ENCODE assay signal across 14 mouse cellular contexts in the genomic region with DNA sequence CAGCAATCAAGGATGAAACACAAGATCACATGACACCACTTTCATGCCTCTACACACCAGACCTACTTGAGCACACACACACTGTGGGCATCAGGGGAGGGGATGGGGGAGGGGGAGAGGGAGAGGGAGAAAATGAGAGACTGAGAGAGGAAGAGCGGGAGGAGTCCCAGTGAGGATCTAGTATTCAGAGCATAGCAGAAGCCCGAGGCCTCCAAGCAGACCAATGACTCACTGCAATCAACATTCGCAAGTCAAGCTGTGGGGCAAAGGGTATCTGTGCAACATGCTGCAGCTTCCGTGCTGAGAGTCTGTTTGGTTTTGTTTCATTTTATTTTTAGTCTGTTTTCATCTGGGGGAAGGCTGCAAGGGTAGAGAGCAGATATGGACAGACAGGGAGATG. TPM values are rescaled to one million over a fixed set of nuclear protein-coding genes. Genes with fewer than 3 reads are reported as not detected.
DNase-seq lines count a peak whose midpoint lies in the region; ATAC-seq and TF ChIP-seq lines count a peak whose summit lies in the region.
"Had no signal": no experiment of that assay in that cellular context is flagged by ENCODE, and none has a peak within 500 bp of the region (broad histone marks: within the 10 kb centered on the region; RNA-seq: fewer than 3 reads in every experiment).

No protein-coding gene starts in this region.

- no peak for TF ChIP-seq CTCF in heart, postnatal 0 days (IDR thresholded peaks at IDR 0.05; ENCODE audit: low read depth)
- no peak for TF ChIP-seq CTCF in heart, adult 2 months (IDR thresholded peaks at IDR 0.05)

- WGBS in heart, postnatal 0 days: 19% methylated on average over 4 of the region's 4 CpGs
- WGBS in heart, adult 2 months: 31% methylated on average over 4 of the region's 4 CpGs
- 78% methylated on average over 4 of the region's 4 CpGs for WGBS in intestine, embryonic 14.5 days

- H3K79me2 ChIP-seq in heart, adult 2 months (replicated peaks; ENCODE audit: control insufficient read depth, insufficient read depth, low read length): peaks cover 1% of the 10 kb centered on the region

- peak overlapping the region; percentile 26; the same call in 1 of the 2 replicates for H3K27ac ChIP-seq in heart, postnatal 0 days (ENCODE audit: low read depth)
- no peak overlapping the region; the same call in 1 of the 2 replicates for H3K27ac ChIP-seq in heart, adult 2 months
- H3K27ac ChIP-seq in intestine, embryonic 14.5 days (ENCODE audit: low read depth): no peak overlapping the region
- H3K27ac ChIP-seq: forebrain, embryonic 10.5 days had no signal

- intact Hi-C loops in heart, adult 2 months (cut with DNase I): no loop called here

- no peak overlapping the region for H3K4me2 ChIP-seq in heart, postnatal 0 days (ENCODE audit: low read depth, low read length)
- no peak overlapping the region for H3K4me2 ChIP-seq in intestine, embryonic 14.5 days (ENCODE audit: low read length)

- peaks cover 6% of the 10 kb centered on the region; the same call in 1 of the 2 replicates for H3K4me1 ChIP-seq in heart, postnatal 0 days (ENCODE audit: control insufficient read depth, insufficient read depth)
- H3K4me1 ChIP-seq in heart, adult 2 months (ENCODE audit: control insufficient read depth, insufficient read depth, low read length): peaks cover 7% of the 10 kb centered on the region
- H3K4me1 ChIP-seq in intestine, embryonic 14.5 days (replicated peaks; ENCODE audit: control insufficient read depth, insufficient read depth, low read length): no peaks in the 10 kb centered on the region
- H3K4me1 ChIP-seq: forebrain, embryonic 10.5 days had no signal

- peaks cover 20% of the 10 kb centered on the region for H3K36me3 ChIP-seq in heart, postnatal 0 days (replicated peaks; ENCODE audit: control insufficient read depth, insufficient read depth, low read length)
- H3K36me3 ChIP-seq in heart, adult 2 months (ENCODE audit: control insufficient read depth, insufficient read depth, low read length): peaks cover under 1% of the 10 kb centered on the region
- H3K36me3 ChIP-seq in intestine, embryonic 14.5 days (ENCODE audit: control insufficient read depth, insufficient read depth, low read length): peaks cover 30% of the 10 kb centered on the region

- TF ChIP-seq EP300 in heart, postnatal 0 days (IDR thresholded peaks at IDR 0.05; ENCODE audit: low read depth): no peak
- no peak for TF ChIP-seq EP300 in heart, adult 2 months (IDR thresholded peaks at IDR 0.05; ENCODE audit: insufficient read depth, low read depth, low read length)

- H3K27me3 ChIP-seq in heart, postnatal 0 days (ENCODE audit: control insufficient read depth, insufficient read depth, low read length): no peaks in the 10 kb centered on the region
- H3K27me3 ChIP-seq in heart, adult 2 months (ENCODE audit: control insufficient read depth, insufficient read depth, low read length): no peaks in the 10 kb centered on the region
- H3K27me3 ChIP-seq in intestine, embryonic 14.5 days (replicated peaks; ENCODE audit: control insufficient read depth, insufficient read depth, low read length): no peaks in the 10 kb centered on the region

- no peak overlapping the region for H3K4me3 ChIP-seq in heart, postnatal 0 days (ENCODE audit: low read depth, low read length)
- no peak overlapping the region for H3K4me3 ChIP-seq in heart, adult 2 months
- H3K4me3 ChIP-seq in intestine, embryonic 14.5 days (ENCODE audit: low read depth, low read length): no peak overlapping the region
- H3K4me3 ChIP-seq: forebrain, embryonic 10.5 days had no signal

- H3K9ac ChIP-seq in heart, postnatal 0 days (replicated peaks; ENCODE audit: low read depth, low read length): no peak overlapping the region
- no peak overlapping the region for H3K9ac ChIP-seq in heart, adult 2 months (ENCODE audit: low read depth, low read length)
- H3K9ac ChIP-seq in intestine, embryonic 14.5 days (ENCODE audit: low read length): no peak overlapping the region

- DNase-seq in adrenal gland, adult 2 months: peak; percentile 47
- no peak for DNase-seq in adrenal gland, postnatal 4 days (ENCODE audit: low spot score in 2 of 2)
- DNase-seq in heart, postnatal 0 days (ENCODE audit: low spot score): peak; percentile 46
- DNase-seq in heart, adult 2 months: no peak
- peak; percentile 81 for DNase-seq in 416B (ENCODE audit: low read depth)
- no peak for DNase-seq in intestine, embryonic 14.5 days (ENCODE audit: low spot score)
- DNase-seq in right cerebral cortex, postnatal 14 days: no peak
- DNase-seq: kidney, postnatal 14 days; lung, postnatal 14 days had no signal

- ATAC-seq in heart, postnatal 0 days (ENCODE audit: insufficient read depth, low read depth): peak; percentile 68; the same call in 1 of the 2 replicates
- peak; percentile 54; the same call in 1 of the 2 replicates for ATAC-seq in intestine, embryonic 14.5 days (replicated peaks; ENCODE audit: low FRiP score, low TSS enrichment, low read depth)
- no peak for ATAC-seq in activated CD4-positive, CD25-positive, alpha-beta regulatory T cell, adult 4 months

- no peak for TF ChIP-seq POLR2A in heart, adult 2 months (IDR thresholded peaks at IDR 0.05; ENCODE audit: insufficient read depth, low read depth, low read length)

- H3K9me3 ChIP-seq in heart, postnatal 0 days (replicated peaks; ENCODE audit: control insufficient read depth, low read length): no peaks in the 10 kb centered on the region
- no peaks in the 10 kb centered on the region for H3K9me3 ChIP-seq in intestine, embryonic 14.5 days (ENCODE audit: control insufficient read depth, low read length)
- H3K9me3 ChIP-seq: forebrain, embryonic 10.5 days had no signal

RNA-seq across cellular contexts. Expression of a gene that starts 32.7 kb away (rescaled TPM):
- 10 to 100 TPM; 50.3 to 58.3 TPM for total RNA-seq in adrenal gland, adult 2 months (2021)
- polyA plus RNA-seq in adrenal gland, adult 2 months (2012; rRNA removed): 231 and 314 TPM in 2 replicates
- 10 to 100 TPM; 58.2 to 67.7 TPM for total RNA-seq in adrenal gland, postnatal 4 days (2021)
- total RNA-seq in heart, postnatal 0 days (2014; rRNA removed; ENCODE audit: low replicate concordance): 19.0 and 19.2 TPM in 2 replicates
- 49.0 and 53.0 TPM in 2 replicates for polyA plus RNA-seq in heart, postnatal 0 days (2015; fragmentation: Nextera tagmentation; extraction: Ambion mirVana)
- 10 to 100 TPM; 27.8 to 28.3 TPM for total RNA-seq in heart, adult 2 months (2021)
- polyA plus RNA-seq in heart, adult 2 months (2012; rRNA removed): 11.5 and 13.9 TPM in 2 replicates
- polyA plus RNA-seq in intestine, embryonic 14.5 days (2014; fragmentation: Nextera tagmentation; extraction: Ambion mirVana): 59.0 and 59.2 TPM in 2 replicates
- polyA plus RNA-seq in activated CD4-positive, CD25-positive, alpha-beta regulatory T cell, adult 4 months (2017; shearing (Covaris generic)): 10 to 100 TPM; 13.2 to 16.1 TPM

RNA-seq across cellular contexts. Expression of a gene that starts 34.5 kb away (rescaled TPM):
- total RNA-seq in adrenal gland, adult 2 months (2021): under 1 TPM in 1 of 2 experiments, not detected in 1; 0.29 TPM
- not detected in 2 replicates for polyA plus RNA-seq in adrenal gland, adult 2 months (2012; rRNA removed)
- 1 to 10 TPM; 1.8 to 8.0 TPM for total RNA-seq in adrenal gland, postnatal 4 days (2021)
- total RNA-seq in heart, postnatal 0 days (2014; rRNA removed; ENCODE audit: low replicate concordance): 51.9 and 68.1 TPM in 2 replicates
- 62.2 and 70.3 TPM in 2 replicates for polyA plus RNA-seq in heart, postnatal 0 days (2015; fragmentation: Nextera tagmentation; extraction: Ambion mirVana)
- 100 to 1,000 TPM; 691 to 757 TPM for total RNA-seq in heart, adult 2 months (2021)
- 191 and 268 TPM in 2 replicates for polyA plus RNA-seq in heart, adult 2 months (2012; rRNA removed)
- not detected in 2 replicates for polyA plus RNA-seq in intestine, embryonic 14.5 days (2014; fragmentation: Nextera tagmentation; extraction: Ambion mirVana)
- not detected for polyA plus RNA-seq in activated CD4-positive, CD25-positive, alpha-beta regulatory T cell, adult 4 months (2017; shearing (Covaris generic))
- total RNA-seq: granulocyte monocyte progenitor cell, adult 5-6 weeks; left cerebral cortex, postnatal 25 days had no signal
- polyA plus RNA-seq: forebrain, embryonic 10.5 days; spleen, adult 2 months had no signal

Comparison
In these comparisons a context has a peak if more than half of its experiments do, and no peak if none do; other contexts are left out.
1. DNase-seq: peak in adrenal gland, adult 2 months (single experiment), heart, postnatal 0 days (single experiment) and 416B (single experiment); none in adrenal gland, postnatal 4 days (0 of 2), heart, adult 2 months (0 of 2), intestine, embryonic 14.5 days (single experiment) and right cerebral cortex, postnatal 14 days (single experiment).
2. RNA of a gene that starts 34.5 kb away (polyA plus RNA-seq): 191 to 268 TPM in heart, adult 2 months and 62.2 to 70.3 TPM in heart, postnatal 0 days; not detected in adrenal gland, adult 2 months, not detected in intestine, embryonic 14.5 days and not detected in activated CD4-positive, CD25-positive, alpha-beta regulatory T cell, adult 4 months; every median in the first group is over 10 times any median in the second.